Mouse (Mus musculus) kidney, embryonic 16.5 days (tissue): ENCODE measurements around the gene Aqp3. TPM values are rescaled to one million over a fixed set of nuclear protein-coding genes. Genes with fewer than 3 reads are reported as not detected.

Experiments used
- ATAC-seq: fragments of 200-750 bp; cut with Nextera tagmentation; 2 replicates; pipeline ENCODE4 v1.8.0; 2017; ENCODE audit warnings: moderate TSS enrichment; ENCODE audit not compliant: low FRiP score, low TSS enrichment
- H3K27ac ChIP-seq: fragments of 300-500 bp; sonication (generic); 2 replicates; pipeline ENCODE4 v1.5.1; 2014; ENCODE audit warnings: low read length
- H3K27me3 ChIP-seq: fragments of 300-500 bp; sonication (generic); 2 replicates; pipeline ENCODE4 v1.6.1; 2014; ENCODE audit warnings: low read length, control low read depth, mixed read lengths; ENCODE audit not compliant: insufficient read depth
- H3K36me3 ChIP-seq: fragments of 300-500 bp; sonication (generic); 2 replicates; pipeline ENCODE4 v1.6.1; 2014; ENCODE audit warnings: low read length, control low read depth, mixed read lengths; ENCODE audit not compliant: insufficient read depth
- H3K4me1 ChIP-seq: fragments of 300-500 bp; sonication (generic); 2 replicates; pipeline ENCODE4 v1.6.1; 2014; ENCODE audit warnings: low read length, control low read depth, mixed read lengths; ENCODE audit not compliant: insufficient read depth
- H3K4me2 ChIP-seq: fragments of 300-500 bp; sonication (generic); replicated peaks from 2 replicates; pipeline ENCODE4 v1.6.1; 2014; ENCODE audit warnings: low read depth, low read length
- H3K4me3 ChIP-seq: fragments of 300-500 bp; sonication (generic); 2 replicates; pipeline ENCODE4 v1.5.1; 2014; ENCODE audit warnings: mild to moderate bottlenecking, low read length
- H3K9ac ChIP-seq: fragments of 300-500 bp; sonication (generic); replicated peaks from 2 replicates; pipeline ENCODE4 v1.6.1; 2014; ENCODE audit warnings: low read length
- H3K9me3 ChIP-seq: fragments of 300-500 bp; sonication (generic); 2 replicates; pipeline ENCODE4 v1.6.1; 2016; ENCODE audit warnings: low read length, control low read depth
- WGBS: fragments of 180-500 bp; shearing (Covaris S2); extraction: QIAGEN DNeasy Blood & Tissue Kit; methylation state at CpG from one replicate; pipeline ENCODE4 v1.1.7; 2014; 5-methylcytosine and 5-hydroxymethylcytosine counted together
- polyA plus RNA-seq: library from polyadenylated mRNA; unstranded; fragments of >200 nt; fragmentation: Nextera tagmentation; extraction: Ambion mirVana; gene quantifications from 2 replicates; pipeline ENCODE4 v1.2.1, GENCODE M21; 2015

The Aqp3 gene
- polyA plus RNA-seq, 1 experiment from 2014 or later = 56.8 TPM

DNA sequence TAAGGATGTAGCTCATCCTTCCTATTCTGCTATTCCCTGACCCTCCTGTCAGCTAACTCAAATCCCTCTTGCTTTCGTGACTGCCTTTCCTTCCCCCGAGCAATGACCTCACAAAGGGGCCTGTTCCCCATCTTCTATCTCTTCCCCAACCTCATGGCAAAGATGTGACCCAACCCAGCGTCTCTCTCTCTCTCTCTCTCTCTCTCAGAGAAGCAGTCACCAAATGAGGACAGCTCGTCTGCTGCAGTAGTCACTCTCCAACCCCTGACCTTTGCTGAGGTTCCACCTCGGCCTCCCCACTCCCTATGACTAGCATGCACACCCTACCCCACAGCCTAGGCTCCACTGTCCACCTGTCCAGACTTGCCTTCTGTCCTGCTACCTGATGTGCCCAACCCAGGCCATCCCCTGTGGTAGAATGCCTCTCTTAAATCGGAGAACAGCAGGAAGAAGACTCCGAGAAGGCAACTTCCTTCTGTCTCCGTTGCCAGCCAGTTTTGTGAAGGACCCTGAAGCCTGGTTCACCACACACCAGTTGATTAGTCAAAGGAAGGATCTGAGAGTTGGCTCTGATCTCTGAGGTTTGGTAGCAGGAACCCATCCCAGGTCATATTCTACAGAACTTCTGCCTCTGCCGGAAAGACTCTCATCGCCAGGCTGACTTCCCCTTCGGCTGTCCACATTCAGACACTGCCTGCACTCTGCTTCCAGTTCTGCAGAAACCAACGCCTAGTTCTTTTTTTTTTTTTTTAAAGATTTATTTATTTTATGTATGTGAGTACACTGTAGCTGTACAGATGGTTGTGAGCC is 24.8 kb downstream of the Aqp3 start:
- no peak overlapping the region for H3K4me3 ChIP-seq
- H3K27ac ChIP-seq = no peak overlapping the region
- no peak overlapping the region for H3K4me2 ChIP-seq
- H3K27me3 ChIP-seq = no peaks in the 10 kb centered on the region
- H3K9me3 ChIP-seq = no peaks in the 10 kb centered on the region
- no peak overlapping the region for H3K9ac ChIP-seq
- no peak for ATAC-seq
- no peaks in the 10 kb centered on the region for H3K36me3 ChIP-seq
- no peaks in the 10 kb centered on the region for H3K4me1 ChIP-seq
- 80% methylated on average over 12 of the region's 12 CpGs for WGBS

DNA sequence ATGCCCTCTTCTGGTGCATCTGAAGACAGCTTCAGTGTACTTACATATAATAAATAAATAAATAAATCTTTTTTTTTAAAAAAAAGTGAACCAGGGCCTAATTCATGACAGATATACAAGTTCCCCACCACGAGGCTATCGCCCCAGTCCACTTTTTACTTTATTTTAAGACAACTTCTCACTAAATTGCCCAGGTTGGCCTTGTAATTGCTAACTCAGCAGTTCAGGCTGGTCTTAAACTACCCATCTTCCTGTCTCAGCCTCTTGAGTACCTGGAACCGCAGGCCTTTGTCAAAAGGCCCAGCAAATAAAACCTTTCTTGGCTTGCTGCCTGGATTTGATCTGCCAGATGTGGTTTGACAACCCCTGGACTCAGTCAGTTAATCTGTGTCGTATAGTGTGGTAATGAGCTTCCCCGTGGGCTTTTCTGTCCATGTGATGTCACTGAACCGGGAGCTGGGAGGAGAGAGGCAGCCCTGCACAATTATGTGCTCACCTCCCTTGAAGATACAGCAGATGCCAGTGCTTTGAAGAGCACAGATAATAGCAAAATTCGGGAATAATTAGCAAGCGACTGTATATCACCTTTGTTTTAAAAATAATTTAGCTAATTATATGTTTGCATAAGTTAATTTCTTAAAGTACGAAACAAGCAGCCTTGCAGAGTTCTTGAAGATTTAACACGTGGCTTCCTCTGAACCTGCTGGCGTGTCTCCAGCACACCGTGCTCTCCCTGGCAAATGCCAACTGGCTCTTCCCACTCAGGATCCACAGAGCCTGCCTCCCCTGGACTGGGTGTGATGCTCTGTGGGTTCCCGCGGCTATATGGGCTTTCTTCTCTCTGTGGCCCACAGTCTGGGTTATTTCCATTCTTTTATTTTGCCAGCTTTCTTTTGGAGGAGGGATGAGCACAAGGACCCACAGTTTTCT is 26.2 kb downstream of the Aqp3 start:
- 74% methylated on average over 14 of the region's 14 CpGs for WGBS
- Histone ChIP-seq H3K4me3 (no peak overlapping the region), H3K27me3 (no peaks in the 10 kb centered on the region)

DNA sequence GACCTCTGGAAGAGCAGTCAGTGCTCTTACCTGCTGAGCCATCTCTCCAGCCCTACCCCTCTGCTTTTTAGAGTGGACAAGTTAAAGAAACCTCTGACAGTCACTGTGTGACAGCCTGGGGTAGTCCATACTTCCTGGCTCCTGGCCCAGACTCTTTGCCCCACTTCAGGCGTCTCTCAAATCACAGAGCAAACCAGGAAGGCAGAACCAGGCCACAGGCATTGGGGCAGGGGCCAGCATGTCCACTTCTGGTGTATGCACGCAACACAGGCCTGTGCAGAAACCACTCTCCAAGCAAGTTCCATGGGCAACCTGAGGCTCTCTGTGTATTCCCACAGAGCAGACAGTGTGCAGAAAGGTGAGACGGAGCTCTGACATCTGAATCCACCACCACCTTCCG is 32.8 kb downstream of the Aqp3 start:
- Histone ChIP-seq H3K36me3 (no peaks in the 10 kb centered on the region), H3K4me1 (peaks cover 10% of the 10 kb centered on the region; the same call in 1 of the 2 replicates), H3K27me3 (peaks cover 4% of the 10 kb centered on the region; the same call in 1 of the 2 replicates), H3K4me2 (no peak overlapping the region), H3K4me3 (no peak overlapping the region), H3K9ac (no peak overlapping the region), H3K27ac (no peak overlapping the region), H3K9me3 (no peaks in the 10 kb centered on the region)
- no peak for ATAC-seq
- 86% methylated on average over 4 of the region's 4 CpGs for WGBS

More for the DNA sequence above, 26.2 kb downstream of the Aqp3 start:
- no peaks in the 10 kb centered on the region for H3K4me1 ChIP-seq
- H3K27ac ChIP-seq = no peak overlapping the region
- no peak for ATAC-seq
- no peak overlapping the region for H3K4me2 ChIP-seq
- no peaks in the 10 kb centered on the region for H3K9me3 ChIP-seq
- H3K36me3 ChIP-seq = no peaks in the 10 kb centered on the region
- H3K9ac ChIP-seq = no peak overlapping the region

DNA sequence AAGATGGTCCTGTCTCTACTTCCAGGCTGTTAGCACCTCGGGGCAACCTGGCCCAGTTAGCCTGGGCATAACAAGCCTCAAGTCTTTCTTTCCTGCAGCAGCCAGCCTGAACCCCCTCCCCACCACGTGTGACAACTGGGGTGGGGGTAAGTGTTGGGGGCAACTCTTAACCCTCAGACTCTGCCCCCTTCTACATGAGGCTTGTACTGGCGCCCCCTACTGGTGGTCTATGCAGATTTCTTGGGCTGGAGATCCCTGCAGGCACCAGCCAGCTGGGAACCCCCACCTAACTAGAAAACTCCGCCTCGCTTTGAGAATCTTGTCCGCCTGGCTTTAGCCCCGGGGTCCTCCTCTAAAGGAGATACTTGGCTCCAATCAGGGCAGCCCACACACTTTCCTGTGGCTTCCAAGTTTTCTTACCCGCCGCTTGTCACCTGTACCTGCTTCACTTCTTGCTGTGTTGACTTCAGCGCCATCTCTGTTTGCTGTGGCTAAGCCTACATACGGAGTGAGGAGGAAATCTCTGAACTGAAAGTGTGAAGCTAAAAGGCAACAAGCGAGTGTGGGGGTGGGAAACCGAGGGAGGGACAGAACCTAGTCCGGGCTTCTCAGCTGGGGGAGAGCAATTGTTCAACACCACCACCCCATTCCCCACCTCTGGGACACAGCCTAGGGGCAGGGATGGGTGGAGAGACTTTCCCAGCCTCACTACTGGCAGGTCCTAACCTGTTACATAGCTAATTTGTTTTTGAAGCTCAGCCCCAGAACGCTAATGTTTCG is 33.9 kb downstream of the Aqp3 start:
- no peak; the same call in 1 of the 2 replicates for ATAC-seq
- Histone ChIP-seq H3K27ac (peak overlapping the region; percentile 67), H3K4me3 (no peak overlapping the region), H3K27me3 (peaks cover 4% of the 10 kb centered on the region; the same call in 1 of the 2 replicates), H3K9me3 (no peaks in the 10 kb centered on the region), H3K4me2 (peak overlapping the region; percentile 41), H3K9ac (peak overlapping the region; percentile 33; the same call in 1 of the 2 replicates), H3K36me3 (no peaks in the 10 kb centered on the region), H3K4me1 (peaks cover 10% of the 10 kb centered on the region; the same call in 1 of the 2 replicates)
- WGBS = 24% methylated on average over 16 of the region's 16 CpGs

DNA sequence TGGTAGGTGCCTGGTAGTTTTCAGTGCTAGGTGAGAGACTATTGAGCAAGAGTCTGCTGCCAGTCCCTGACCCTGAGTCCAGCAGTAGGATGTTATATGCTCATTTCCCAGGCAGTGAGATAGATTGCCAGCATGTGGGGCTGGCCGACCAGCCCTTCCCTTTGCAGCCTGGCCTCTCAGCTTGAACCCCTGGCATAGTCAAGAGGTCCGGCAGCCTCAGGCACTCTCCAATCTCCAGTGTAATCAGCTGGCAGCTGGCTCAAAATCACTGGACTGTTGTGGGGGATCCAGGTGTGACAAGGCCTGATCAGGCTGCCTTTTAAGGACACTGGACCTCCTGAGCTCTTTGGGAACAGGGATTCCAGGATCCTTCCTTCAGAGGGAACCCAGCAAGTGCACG is 34.6 kb downstream of the Aqp3 start:
- Histone ChIP-seq H3K36me3 (no peaks in the 10 kb centered on the region), H3K27ac (peak overlapping the region; percentile 67)
- 58% methylated on average over 3 of the region's 3 CpGs for WGBS

DNA sequence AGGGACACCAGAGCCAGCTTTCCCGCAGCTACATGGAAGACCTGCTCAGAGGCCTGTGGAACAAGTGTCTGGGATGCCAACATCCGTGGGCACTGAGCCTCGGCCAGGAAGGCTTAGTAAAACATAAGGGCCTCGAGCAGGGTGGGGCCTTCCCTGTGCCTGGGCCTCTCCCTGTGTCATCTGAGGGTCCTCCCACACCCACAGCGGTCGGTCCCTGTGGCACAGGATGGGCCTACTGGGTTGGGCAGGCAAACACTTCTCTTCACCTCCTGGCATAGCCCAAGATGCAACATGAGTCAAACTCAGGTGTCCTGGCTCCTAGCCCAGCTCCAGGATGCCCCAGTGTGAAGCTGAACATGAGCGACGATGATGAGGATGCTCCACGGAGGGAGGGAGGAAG is 40.6 kb downstream of the Aqp3 start:
- H3K36me3 ChIP-seq = no peaks in the 10 kb centered on the region

More for the DNA sequence above, 34.6 kb downstream of the Aqp3 start:
- peak; percentile 73; the same call in 1 of the 2 replicates for ATAC-seq
- Histone ChIP-seq H3K4me1 (peaks cover 10% of the 10 kb centered on the region; the same call in 1 of the 2 replicates), H3K4me3 (no peak overlapping the region), H3K9ac (0 out of 2 replicates have a peak overlapping the region, but pooled peaks have one; percentile 33), H3K27me3 (peaks cover 4% of the 10 kb centered on the region; the same call in 1 of the 2 replicates), H3K9me3 (no peaks in the 10 kb centered on the region), H3K4me2 (no peak overlapping the region)

DNA sequence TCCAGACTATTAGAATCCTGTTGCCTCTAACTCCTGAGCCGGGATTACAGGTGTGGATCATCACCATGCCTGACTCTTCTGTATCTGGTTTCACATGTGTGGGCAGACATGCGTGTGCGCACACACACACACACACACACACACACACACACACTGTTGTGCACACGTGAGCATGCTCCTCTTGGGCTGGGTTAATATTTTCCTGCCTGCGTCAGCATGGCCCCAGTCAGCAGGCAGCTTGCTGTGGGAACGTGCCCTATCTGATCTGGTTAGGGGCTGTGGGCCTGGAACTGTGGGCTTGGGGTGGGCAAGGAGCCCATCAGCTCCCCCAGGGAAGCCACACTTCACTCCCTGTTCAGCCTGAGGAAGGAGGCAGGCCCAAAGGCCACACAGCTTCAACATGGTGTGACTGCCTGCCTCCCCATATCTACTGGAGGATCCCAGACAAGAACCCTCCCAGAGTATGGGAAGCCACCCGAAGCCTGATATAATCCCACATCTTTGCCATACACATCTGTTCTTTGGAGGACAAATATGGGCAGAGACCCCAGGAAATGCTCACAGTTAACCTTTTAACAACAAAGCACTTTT is 41.1 kb downstream of the Aqp3 start:
- Histone ChIP-seq H3K27ac (peak overlapping the region; percentile 91), H3K4me3 (no peak overlapping the region), H3K36me3 (no peaks in the 10 kb centered on the region), H3K4me1 (peaks cover 25% of the 10 kb centered on the region), H3K27me3 (no peaks in the 10 kb centered on the region), H3K4me2 (no peak overlapping the region), H3K9me3 (no peaks in the 10 kb centered on the region), H3K9ac (peak overlapping the region; percentile 46; the same call in 1 of the 2 replicates)
- ATAC-seq = peak; percentile 72
- 43% methylated on average over 7 of the region's 7 CpGs for WGBS

More for the DNA sequence above, 40.6 kb downstream of the Aqp3 start:
- Histone ChIP-seq H3K4me3 (no peak overlapping the region), H3K4me1 (peaks cover 25% of the 10 kb centered on the region), H3K9me3 (no peaks in the 10 kb centered on the region), H3K4me2 (no peak overlapping the region), H3K9ac (peak overlapping the region; percentile 46; the same call in 1 of the 2 replicates), H3K27me3 (no peaks in the 10 kb centered on the region), H3K27ac (peak overlapping the region; percentile 91)
- ATAC-seq = 0 out of 2 replicates have a peak, but pooled peaks have one; percentile 14
- 36% methylated on average over 6 of the region's 9 CpGs for WGBS

DNA sequence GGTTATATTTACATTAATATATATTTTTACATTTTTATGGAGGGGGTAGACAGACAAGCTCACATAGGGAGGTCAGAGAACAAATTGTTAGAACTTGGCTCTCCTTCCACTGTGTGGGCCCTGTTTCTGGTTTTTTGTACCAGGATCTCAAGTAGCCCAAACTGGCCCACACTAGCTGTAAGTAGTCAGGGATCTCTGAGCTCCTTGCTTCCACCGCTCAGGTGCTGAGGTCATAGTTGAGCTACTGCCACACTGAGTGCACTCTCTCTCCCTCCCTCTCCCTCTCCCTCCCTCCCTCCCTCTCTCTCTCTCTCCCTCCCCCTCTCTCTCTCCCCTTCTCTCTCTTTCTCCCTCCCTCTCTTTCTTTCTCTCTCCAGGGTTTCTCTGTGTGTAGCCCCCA is 41.7 kb downstream of the Aqp3 start:
- no peaks in the 10 kb centered on the region for H3K27me3 ChIP-seq
- H3K36me3 ChIP-seq = no peaks in the 10 kb centered on the region
- H3K9ac ChIP-seq = 0 out of 2 replicates have a peak overlapping the region, but pooled peaks have one; percentile 34
- WGBS = 23% methylated on average over 1 of the region's 1 CpGs
- H3K4me2 ChIP-seq = no peak overlapping the region
- ATAC-seq = 0 out of 2 replicates have a peak, but pooled peaks have one; percentile 46
- H3K4me1 ChIP-seq = peaks cover 25% of the 10 kb centered on the region
- no peaks in the 10 kb centered on the region for H3K9me3 ChIP-seq
- peak overlapping the region; percentile 91 for H3K27ac ChIP-seq
- H3K4me3 ChIP-seq = no peak overlapping the region
